Mouse (Mus musculus): ENCODE data around the gene Bmpr1a. TPM values are rescaled to one million over a fixed set of nuclear protein-coding genes. Genes with fewer than 3 reads are reported as not detected.
A peak's percentile ranks its signal among the peaks of the same experiment; 100 is the strongest.

The Bmpr1a gene
- polyA plus RNA-seq, 1 experiment from 2014 or later, result 21.1 TPM

DNA sequence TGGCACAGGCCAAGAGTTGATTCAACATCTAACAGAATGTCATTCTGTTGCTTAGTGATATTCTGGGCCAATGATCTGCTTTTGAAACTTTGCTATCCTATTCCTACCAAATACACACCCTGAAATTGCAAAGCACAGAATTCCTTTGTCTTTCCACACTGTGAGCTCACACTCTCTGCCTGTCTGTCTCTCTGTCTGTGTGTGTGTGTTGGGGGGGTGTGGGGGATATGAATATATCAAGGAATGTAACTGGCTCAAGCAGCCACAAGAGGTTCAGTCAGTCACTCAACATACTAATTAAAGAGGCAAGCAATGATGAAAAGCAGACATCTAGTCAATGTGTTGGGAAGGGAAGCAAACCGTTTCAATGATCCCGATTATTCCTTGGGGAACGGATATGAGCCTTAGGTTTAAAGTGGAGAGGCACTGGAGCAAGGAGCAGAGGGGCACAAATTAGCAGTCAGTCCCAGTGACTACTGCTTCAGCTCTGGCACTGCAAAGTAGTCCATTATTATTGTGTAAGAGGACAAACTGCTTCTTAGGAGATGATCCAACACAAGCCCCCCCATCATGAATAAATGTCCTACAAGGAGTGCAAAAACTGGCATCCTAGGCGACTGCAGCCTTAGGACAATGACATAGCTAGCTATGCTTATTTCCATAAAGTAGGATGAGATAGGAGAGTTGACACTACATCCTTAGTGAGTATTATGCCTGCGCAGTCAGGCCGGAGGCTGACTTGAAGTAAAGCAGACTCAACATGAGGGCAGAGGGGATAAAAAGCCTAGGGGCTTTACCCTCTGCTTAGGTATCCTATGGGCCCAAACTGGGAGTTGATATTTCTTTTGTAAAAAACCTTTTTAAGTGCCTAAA is 19.4 kb downstream of the Bmpr1a start:
- Histone ChIP-seq H3K4me2 (ENCODE audit: low read length) (no peak overlapping the region), H3K27ac (ENCODE audit: low read length) (peak overlapping the region; percentile 47), H3K9me3 (ENCODE audit: control insufficient read depth, low read length) (no peaks in the 10 kb centered on the region), H3K4me3 (replicated peaks; ENCODE audit: low read length) (no peak overlapping the region), H3K36me3 (ENCODE audit: control insufficient read depth, insufficient read depth) (no peaks in the 10 kb centered on the region), H3K9ac (replicated peaks; ENCODE audit: low read depth, low read length) (no peak overlapping the region), H3K4me1 (replicated peaks; ENCODE audit: control insufficient read depth, insufficient read depth, low read length) (peaks cover 15% of the 10 kb centered on the region), H3K27me3 (replicated peaks; ENCODE audit: control insufficient read depth, insufficient read depth, low read length) (no peaks in the 10 kb centered on the region)
- WGBS, result 43% methylated on average over 6 of the region's 6 CpGs
- peak; percentile 81; the same call in 1 of the 2 replicates for ATAC-seq

- Histone ChIP-seq H3K4me3 (replicated peaks; ENCODE audit: low read length) (no peak overlapping the region), H3K27ac (ENCODE audit: low read length) (no peak overlapping the region), H3K9ac (replicated peaks; ENCODE audit: low read depth, low read length) (no peak overlapping the region), H3K36me3 (ENCODE audit: control insufficient read depth, insufficient read depth) (no peaks in the 10 kb centered on the region), H3K4me2 (ENCODE audit: low read length) (no peak overlapping the region), H3K9me3 (ENCODE audit: control insufficient read depth, low read length) (no peaks in the 10 kb centered on the region), H3K4me1 (replicated peaks; ENCODE audit: control insufficient read depth, insufficient read depth, low read length) (peaks cover 2% of the 10 kb centered on the region; the same call in 1 of the 2 replicates), H3K27me3 (replicated peaks; ENCODE audit: control insufficient read depth, insufficient read depth, low read length) (no peaks in the 10 kb centered on the region)
- no peak for ATAC-seq
These were observed 31.6 kb downstream of the Bmpr1a start for GRCm38 (mm10) chr14:34471591-34471990.

GRCm38 (mm10) chr14:34466291-34466690 is 36.9 kb downstream of the Bmpr1a start:
- ATAC-seq, result no peak; the same call in 1 of the 2 replicates
- Histone ChIP-seq H3K4me3 (replicated peaks; ENCODE audit: low read length) (no peak overlapping the region), H3K4me1 (replicated peaks; ENCODE audit: control insufficient read depth, insufficient read depth, low read length) (peaks cover 3% of the 10 kb centered on the region; the same call in 1 of the 2 replicates), H3K36me3 (ENCODE audit: control insufficient read depth, insufficient read depth) (no peaks in the 10 kb centered on the region), H3K9ac (replicated peaks; ENCODE audit: low read depth, low read length) (no peak overlapping the region), H3K27ac (ENCODE audit: low read length) (no peak overlapping the region), H3K27me3 (replicated peaks; ENCODE audit: control insufficient read depth, insufficient read depth, low read length) (no peaks in the 10 kb centered on the region), H3K4me2 (ENCODE audit: low read length) (no peak overlapping the region), H3K9me3 (ENCODE audit: control insufficient read depth, low read length) (no peaks in the 10 kb centered on the region)
- WGBS, result 37% methylated on average over 3 of the region's 3 CpGs

DNA sequence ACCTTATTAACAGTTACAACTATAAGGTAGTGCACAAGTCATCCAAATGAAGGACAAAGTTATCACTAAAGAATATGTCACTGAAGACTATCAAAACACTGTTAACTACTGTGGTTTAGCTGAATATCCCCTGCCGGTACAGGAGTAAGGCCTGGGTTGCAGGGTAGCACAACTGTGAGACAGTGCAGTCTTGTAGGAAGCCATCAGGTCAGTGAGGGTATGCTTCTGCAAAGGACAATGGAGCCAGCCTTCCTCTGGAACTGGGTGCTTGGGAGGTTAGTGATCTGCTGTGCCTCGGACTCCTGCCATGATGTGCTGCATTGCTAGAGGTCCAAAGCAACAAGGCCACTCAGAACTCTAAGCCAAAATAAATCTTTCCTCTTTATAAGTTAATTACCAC is 43.8 kb downstream of the Bmpr1a start:
- Histone ChIP-seq H3K4me1 (replicated peaks; ENCODE audit: control insufficient read depth, insufficient read depth, low read length) (peaks cover under 1% of the 10 kb centered on the region), H3K36me3 (ENCODE audit: control insufficient read depth, insufficient read depth) (no peaks in the 10 kb centered on the region), H3K27me3 (replicated peaks; ENCODE audit: control insufficient read depth, insufficient read depth, low read length) (no peaks in the 10 kb centered on the region), H3K9me3 (ENCODE audit: control insufficient read depth, low read length) (no peaks in the 10 kb centered on the region), H3K27ac (ENCODE audit: low read length) (no peak overlapping the region), H3K9ac (replicated peaks; ENCODE audit: low read depth, low read length) (no peak overlapping the region), H3K4me3 (replicated peaks; ENCODE audit: low read length) (no peak overlapping the region), H3K4me2 (ENCODE audit: low read length) (no peak overlapping the region)
- 88% methylated on average over 2 of the region's 2 CpGs for WGBS
- ATAC-seq, result peak; percentile 49; the same call in 1 of the 2 replicates

GRCm38 (mm10) chr14:34458880-34459279 is 44.3 kb downstream of the Bmpr1a start:
- no peak overlapping the region for H3K27ac ChIP-seq (ENCODE audit: low read length)
- no peak overlapping the region for H3K9ac ChIP-seq (replicated peaks; ENCODE audit: low read depth, low read length)
- no peaks in the 10 kb centered on the region for H3K27me3 ChIP-seq (replicated peaks; ENCODE audit: control insufficient read depth, insufficient read depth, low read length)
- H3K4me2 ChIP-seq (ENCODE audit: low read length), result no peak overlapping the region
- H3K4me3 ChIP-seq (replicated peaks; ENCODE audit: low read length), result no peak overlapping the region
- H3K9me3 ChIP-seq (ENCODE audit: control insufficient read depth, low read length), result no peaks in the 10 kb centered on the region
- H3K36me3 ChIP-seq (ENCODE audit: control insufficient read depth, insufficient read depth), result no peaks in the 10 kb centered on the region
- H3K4me1 ChIP-seq (replicated peaks; ENCODE audit: control insufficient read depth, insufficient read depth, low read length), result peaks cover 6% of the 10 kb centered on the region
- WGBS, result 89% methylated on average over 1 of the region's 1 CpGs
- ATAC-seq, result peak; percentile 71

- Histone ChIP-seq H3K4me1 (replicated peaks; ENCODE audit: control insufficient read depth, insufficient read depth, low read length) (peaks cover 12% of the 10 kb centered on the region), H3K27me3 (replicated peaks; ENCODE audit: control insufficient read depth, insufficient read depth, low read length) (no peaks in the 10 kb centered on the region), H3K9ac (replicated peaks; ENCODE audit: low read depth, low read length) (no peak overlapping the region), H3K27ac (ENCODE audit: low read length) (peak overlapping the region; percentile 75), H3K4me3 (replicated peaks; ENCODE audit: low read length) (no peak overlapping the region), H3K4me2 (ENCODE audit: low read length) (peak overlapping the region; percentile 34; the same call in 1 of the 2 replicates), H3K9me3 (ENCODE audit: control insufficient read depth, low read length) (no peaks in the 10 kb centered on the region), H3K36me3 (ENCODE audit: control insufficient read depth, insufficient read depth) (no peaks in the 10 kb centered on the region)
- no peak for ATAC-seq
- 38% methylated on average over 3 of the region's 3 CpGs for WGBS
These were observed 48.9 kb downstream of the Bmpr1a start for GRCm38 (mm10) chr14:34454282-34454681.

DNA sequence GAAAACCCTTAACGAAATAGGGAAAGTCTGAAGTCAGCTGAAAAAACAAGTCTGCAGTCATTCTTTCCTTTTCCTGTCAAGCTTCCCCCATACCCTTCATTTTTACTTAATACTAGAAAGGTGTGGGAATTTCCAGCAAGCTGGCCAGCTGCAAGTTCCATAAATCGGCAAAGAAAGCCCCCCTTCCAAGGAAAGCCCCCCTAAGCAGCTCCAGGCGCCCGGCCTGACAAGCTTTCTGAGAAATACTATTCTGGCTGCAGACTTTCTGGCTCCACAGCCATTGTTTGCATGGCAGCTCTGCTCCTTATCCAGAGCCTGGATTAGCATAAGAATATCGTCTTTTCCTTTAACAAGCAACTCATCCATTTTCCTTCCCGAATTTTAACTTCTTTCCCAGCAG is 49.5 kb downstream of the Bmpr1a start:
- 3% methylated on average over 6 of the region's 6 CpGs for WGBS
- peak overlapping the region; percentile 34 for H3K4me2 ChIP-seq (ENCODE audit: low read length)

DNA sequence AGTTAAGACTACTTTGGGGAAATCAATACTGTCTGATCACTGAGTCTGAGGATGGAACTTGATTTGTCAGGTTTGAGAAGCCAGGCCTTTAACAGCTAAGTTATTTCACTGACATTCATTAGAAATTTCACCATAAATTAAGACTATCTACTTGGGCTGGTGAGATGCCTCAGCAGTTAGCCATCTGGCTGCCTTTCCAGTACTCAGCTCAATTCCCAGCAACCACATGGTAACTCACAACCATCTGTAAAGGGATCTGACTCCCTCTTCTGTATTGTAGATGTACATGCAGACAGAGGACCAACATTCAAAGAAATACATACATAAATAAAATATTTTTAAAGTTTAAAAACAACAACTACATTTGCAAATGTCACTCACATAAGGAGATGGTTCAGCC is 51.3 kb downstream of the Bmpr1a start:
- ATAC-seq, result peak; percentile 54; the same call in 1 of the 2 replicates
- H3K4me1 ChIP-seq (replicated peaks; ENCODE audit: control insufficient read depth, insufficient read depth, low read length), result peaks cover 12% of the 10 kb centered on the region
- H3K27me3 ChIP-seq (replicated peaks; ENCODE audit: control insufficient read depth, insufficient read depth, low read length), result no peaks in the 10 kb centered on the region

More for the DNA sequence above, 49.5 kb downstream of the Bmpr1a start:
- H3K9ac ChIP-seq (replicated peaks; ENCODE audit: low read depth, low read length), result no peak overlapping the region
- no peaks in the 10 kb centered on the region for H3K27me3 ChIP-seq (replicated peaks; ENCODE audit: control insufficient read depth, insufficient read depth, low read length)
- peak overlapping the region; percentile 75 for H3K27ac ChIP-seq (ENCODE audit: low read length)
- peaks cover 12% of the 10 kb centered on the region for H3K4me1 ChIP-seq (replicated peaks; ENCODE audit: control insufficient read depth, insufficient read depth, low read length)
- no peaks in the 10 kb centered on the region for H3K9me3 ChIP-seq (ENCODE audit: control insufficient read depth, low read length)
- no peaks in the 10 kb centered on the region for H3K36me3 ChIP-seq (ENCODE audit: control insufficient read depth, insufficient read depth)
- peak; percentile 77 for ATAC-seq
- no peak overlapping the region for H3K4me3 ChIP-seq (replicated peaks; ENCODE audit: low read length)

DNA sequence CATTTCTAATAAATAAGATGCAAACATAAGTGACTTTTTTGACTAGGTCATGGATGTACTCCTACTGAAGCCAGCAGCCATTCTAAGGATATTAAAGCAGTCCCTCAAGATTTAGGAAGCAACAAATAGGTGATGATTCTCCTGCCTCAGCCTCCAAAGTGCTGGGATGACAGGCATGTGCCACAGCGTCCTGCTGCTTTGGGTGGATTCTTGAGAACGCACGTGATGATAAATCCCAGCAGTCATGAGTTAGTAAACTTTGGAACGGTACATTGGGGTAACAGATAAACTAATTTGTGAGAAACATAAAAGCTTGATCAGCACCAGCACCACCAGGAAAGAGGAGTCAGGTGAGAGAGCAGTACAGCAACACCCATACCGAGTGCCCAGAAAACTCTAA is 52.7 kb downstream of the Bmpr1a start:
- Histone ChIP-seq H3K27ac (ENCODE audit: low read length) (no peak overlapping the region), H3K4me2 (ENCODE audit: low read length) (no peak overlapping the region), H3K36me3 (ENCODE audit: control insufficient read depth, insufficient read depth) (peaks cover 6% of the 10 kb centered on the region), H3K9ac (replicated peaks; ENCODE audit: low read depth, low read length) (no peak overlapping the region), H3K27me3 (replicated peaks; ENCODE audit: control insufficient read depth, insufficient read depth, low read length) (no peaks in the 10 kb centered on the region), H3K9me3 (ENCODE audit: control insufficient read depth, low read length) (no peaks in the 10 kb centered on the region), H3K4me3 (replicated peaks; ENCODE audit: low read length) (no peak overlapping the region), H3K4me1 (replicated peaks; ENCODE audit: control insufficient read depth, insufficient read depth, low read length) (peaks cover 12% of the 10 kb centered on the region)
- 96% methylated on average over 5 of the region's 5 CpGs for WGBS
- ATAC-seq, result no peak

More for the DNA sequence above, 51.3 kb downstream of the Bmpr1a start:
- Histone ChIP-seq H3K4me2 (ENCODE audit: low read length) (no peak overlapping the region), H3K4me3 (replicated peaks; ENCODE audit: low read length) (no peak overlapping the region), H3K36me3 (ENCODE audit: control insufficient read depth, insufficient read depth) (peaks cover 3% of the 10 kb centered on the region; the same call in 1 of the 2 replicates), H3K27ac (ENCODE audit: low read length) (no peak overlapping the region), H3K9me3 (ENCODE audit: control insufficient read depth, low read length) (no peaks in the 10 kb centered on the region), H3K9ac (replicated peaks; ENCODE audit: low read depth, low read length) (no peak overlapping the region)

All from forebrain, embryonic 16.5 days (tissue).